Mouse (Mus musculus) kidney, postnatal 25 days (tissue): ENCODE measurements around the gene Bves.

Experiments used
- DNase-seq, 2 experiments: peaks; one replicate each; pipeline ENCODE4 v3.0.0; 2021; ENCODE audit warnings: mixed read lengths in 2 of 2

The Bves gene

DNA sequence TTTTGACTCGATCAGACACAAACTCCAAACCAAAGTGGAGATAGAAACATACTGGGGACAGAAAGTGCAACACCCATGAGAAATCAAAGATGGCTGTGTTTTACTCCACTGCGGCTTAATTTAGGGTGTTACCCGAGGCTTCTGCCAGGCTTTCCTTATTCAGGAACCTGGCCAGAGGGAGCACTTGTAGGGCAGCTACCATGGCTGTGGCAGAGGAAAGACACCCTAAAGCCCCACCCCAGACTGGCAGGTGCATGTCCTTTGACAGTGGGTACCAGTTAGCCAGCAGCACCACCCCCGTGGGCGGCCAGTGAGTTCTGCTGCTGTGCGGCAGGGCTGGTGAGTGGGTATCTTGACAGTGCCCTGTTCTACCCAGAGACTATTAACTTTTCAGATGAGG, 20.5 kb downstream of the Bves start:
- no peak for DNase-seq

- no peak for DNase-seq
Measured at GRCm38 (mm10) chr10:45363396-45363795, 27.8 kb downstream of the Bves start.

DNA sequence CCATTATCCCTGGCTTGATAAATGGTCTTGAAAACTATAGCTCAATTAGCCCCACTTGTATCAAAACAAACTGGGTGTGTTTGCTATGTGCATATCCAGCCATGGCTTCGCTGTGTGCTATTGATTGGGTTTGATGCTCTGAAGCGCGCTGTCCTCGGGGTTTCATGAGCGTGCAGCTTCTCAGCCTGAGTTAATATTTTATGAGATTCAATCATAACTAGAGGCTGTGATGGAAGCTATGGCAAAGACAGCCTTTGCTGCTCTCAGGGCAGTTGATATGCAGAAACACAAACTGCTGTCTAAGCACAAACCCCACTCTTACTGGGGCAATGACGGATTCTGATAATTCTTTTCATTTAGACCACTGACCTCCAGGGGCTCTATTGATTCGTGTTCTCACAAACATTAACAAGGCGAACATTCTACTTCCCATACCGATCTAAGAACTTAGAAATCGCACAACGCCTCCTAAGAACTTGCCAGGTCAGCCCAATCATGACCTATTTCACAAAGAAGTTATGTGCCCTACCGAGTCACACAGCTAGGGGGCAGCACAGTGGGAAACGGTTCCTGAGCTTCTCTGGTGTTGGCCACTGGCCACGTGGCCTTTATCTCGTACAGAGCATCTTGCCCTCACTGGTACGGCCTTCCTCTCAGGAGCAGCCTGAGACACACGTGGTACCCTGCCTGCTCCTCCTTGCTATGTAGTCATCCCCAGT, 31.6 kb downstream of the Bves start:
- no peak for DNase-seq

DNA sequence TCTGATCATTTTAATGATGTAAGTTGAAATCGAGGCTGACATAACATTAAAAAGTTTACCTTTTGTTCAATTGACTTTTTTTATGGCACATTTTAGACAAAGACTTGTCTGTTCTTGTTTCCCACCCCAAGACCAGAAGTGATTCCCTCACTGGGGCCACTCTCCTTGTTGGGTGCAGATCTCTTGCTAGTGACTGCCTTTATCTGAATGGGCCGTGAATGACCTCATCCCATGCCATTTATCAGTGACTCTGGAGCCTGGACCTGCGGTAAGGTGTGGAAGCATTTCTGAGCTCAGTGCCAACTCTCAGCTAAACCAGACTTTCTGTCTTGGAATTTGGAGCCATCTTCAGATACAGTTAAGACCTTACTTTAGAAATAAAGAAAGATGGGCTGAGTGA, 34.1 kb downstream of the Bves start:
- DNase-seq = no peak

- no peak for DNase-seq
Measured at GRCm38 (mm10) chr10:45370545-45370944, 35.0 kb downstream of the Bves start.

GRCm38 (mm10) chr10:45372994-45373692, 37.6 kb downstream of the Bves start:
- peak; percentile 58 to 62 for DNase-seq

GRCm38 (mm10) chr10:45378269-45378668, 42.7 kb downstream of the Bves start:
- DNase-seq = no peak

DNA sequence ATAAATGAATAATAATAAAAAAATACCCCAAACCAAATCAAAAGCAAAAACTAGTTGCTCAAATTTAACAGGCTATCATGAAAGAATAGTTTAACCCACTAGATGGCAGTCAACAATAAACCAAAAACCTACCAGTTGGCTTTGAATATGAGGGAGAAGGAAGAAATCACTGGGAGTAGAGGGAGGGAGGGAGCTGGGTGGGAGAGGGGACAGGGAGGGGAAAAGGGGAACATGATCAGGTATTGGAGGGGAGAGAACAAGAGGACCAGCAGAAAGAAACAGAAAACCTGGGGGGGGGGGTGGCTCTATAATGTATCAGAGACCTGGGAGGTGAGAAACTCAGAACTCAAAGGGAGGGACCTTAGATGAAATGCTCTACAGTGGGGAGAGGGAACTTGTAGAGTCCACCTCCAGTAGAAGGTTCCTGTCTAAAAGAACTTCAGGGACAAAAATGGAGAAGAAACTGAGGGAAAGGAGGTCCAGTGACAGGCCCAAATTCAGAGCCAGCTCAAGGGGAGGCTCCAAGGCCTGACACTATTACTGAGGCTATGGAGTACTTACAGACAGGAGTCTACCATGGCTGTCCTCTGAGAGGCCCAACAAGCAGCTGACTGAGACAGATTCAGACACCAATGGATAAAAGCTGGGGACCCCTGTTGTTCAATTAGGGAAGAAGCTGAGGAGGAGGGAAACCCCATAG, 46.5 kb downstream of the Bves start:
- no peak for DNase-seq

- DNase-seq = no peak
Measured at GRCm38 (mm10) chr10:45382637-45382958, 47.0 kb downstream of the Bves start.

GRCm38 (mm10) chr10:45398211-45398610, 62.6 kb downstream of the Bves start:
- no peak for DNase-seq

DNA sequence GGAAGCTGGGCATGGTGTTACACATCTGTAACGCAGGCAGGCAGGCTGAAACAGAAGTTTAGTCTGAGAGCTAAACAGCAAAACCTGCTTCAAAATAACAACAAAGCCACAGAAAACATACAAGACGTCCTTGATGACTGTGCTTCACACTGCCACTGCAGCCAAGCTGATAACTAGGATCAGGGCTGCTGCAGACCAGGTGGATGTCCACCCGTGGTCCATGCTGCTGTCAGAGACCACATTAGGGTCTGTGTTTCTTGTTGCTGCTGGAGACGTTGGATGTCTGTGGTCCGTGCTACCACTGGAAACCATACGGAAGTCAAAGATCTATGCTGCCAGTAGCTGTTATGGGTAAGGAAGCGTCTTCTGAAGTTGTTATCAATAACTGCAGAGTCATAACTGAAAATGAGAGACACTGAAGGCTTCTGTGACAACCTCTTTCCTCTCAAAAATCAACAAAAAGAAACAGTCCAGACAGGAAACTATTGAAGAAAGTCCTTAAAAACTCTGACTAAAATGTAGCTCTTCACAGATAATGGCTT, 64.2 kb downstream of the Bves start:
- no peak for DNase-seq

DNA sequence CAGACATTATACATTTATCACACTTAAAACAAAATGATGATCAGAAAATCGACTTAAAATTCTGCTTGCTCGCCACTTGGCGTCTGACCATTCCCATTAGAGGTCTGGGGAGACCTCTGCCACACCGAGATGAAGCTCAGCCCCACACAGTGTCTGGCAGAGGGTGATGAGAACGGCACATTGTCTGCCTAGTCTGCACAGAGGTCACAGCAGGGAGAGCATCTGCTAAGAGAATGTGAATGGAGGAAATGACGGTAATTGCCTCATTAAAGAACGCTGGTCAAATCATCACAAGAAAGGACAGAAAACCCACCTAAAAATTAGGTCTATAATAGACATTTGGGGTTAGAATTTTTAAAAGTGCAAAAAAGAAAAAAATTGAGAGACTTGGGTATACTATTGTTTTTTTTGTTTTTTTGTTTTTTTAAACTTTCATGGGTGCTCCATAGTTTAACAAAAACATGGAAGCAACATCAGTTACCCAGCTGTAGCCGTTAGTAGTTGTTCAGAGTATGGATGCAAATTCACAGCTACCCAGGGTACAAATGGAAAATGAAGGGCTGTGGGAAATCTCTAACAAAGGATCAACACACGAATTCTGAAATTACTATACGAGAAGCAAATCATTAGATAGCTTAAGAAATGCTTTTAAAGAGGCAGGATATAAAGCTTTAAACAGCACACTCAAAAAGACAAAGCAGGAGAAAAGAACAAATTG, 75.2 kb downstream of the Bves start:
- DNase-seq = no peak

- DNase-seq = no peak
Measured at GRCm38 (mm10) chr10:45411741-45412140, 76.2 kb downstream of the Bves start.

DNA sequence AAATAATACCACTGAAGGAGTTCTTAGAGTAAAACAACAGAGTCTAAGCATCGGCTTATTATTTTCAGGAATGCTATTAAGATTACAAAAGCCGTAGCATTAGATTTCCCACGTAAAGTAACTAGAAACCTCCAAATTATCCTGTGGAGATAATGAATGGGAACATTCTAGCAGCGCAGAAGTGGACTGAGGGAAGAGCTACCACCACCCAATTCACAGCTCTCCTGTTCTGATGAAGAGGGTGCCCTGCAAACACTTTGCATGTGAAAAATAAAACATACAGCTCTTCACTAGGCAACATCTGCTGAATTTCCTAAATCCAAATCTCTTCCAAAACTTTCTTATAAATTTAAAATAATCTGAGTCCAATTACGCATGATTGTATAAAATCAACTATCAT, 76.6 kb downstream of the Bves start:
- no peak for DNase-seq
